Mouse (Mus musculus): ENCODE measurements around the gene Ccrl2. TPM values are rescaled to one million over a fixed set of nuclear protein-coding genes. Genes with fewer than 3 reads are reported as not detected.

Ccrl2 gene
- 3.0 to 6.5 TPM (median 5.7 TPM) in 4 replicates for total RNA-seq (2023)

GRCm38 (mm10) chr9:111056798-111057543 lies at the start of gene Ccrl2:
Ccrl2 (minus strand) TSS chr9:111057519.

DNA sequence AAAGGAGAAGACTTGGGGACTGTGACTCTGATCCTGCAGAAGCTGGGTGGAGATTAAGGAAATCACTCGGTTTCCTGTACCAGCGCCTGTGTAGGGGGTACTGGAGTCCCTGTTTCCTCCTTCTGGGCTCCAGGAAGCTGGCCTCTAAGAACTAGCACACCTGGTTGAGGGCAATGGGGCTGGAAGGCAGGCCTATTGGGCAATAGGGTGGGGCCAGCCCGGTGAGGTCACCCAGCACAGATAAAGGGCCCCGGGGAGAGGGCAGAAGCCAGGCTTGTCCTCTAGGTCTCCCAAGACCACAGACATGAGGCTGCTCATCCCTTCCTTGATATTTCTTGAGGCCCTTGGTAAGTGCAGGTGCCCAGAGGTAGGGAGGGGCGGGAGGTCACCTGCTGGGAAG lies 38.3 kb downstream of the Ccrl2 start, which contains the start of gene Ltf:
TSS of gene Ltf (plus strand) at position 250 of the 400 bp plus-strand sequence.

Other genes with a start within 250 kb of the Ccrl2 start
- not detected in 4 replicates for gene Prss44, start 243.5 kb downstream of the Ccrl2 start, total RNA-seq (2023)
- not detected in 4 replicates for gene Prss43, start 230.8 kb downstream of the Ccrl2 start, total RNA-seq (2023)
- gene Prss45, start 222.9 kb downstream of the Ccrl2 start, total RNA-seq (2023): not detected in 4 replicates
- gene Prss46, start 213.0 kb downstream of the Ccrl2 start, total RNA-seq (2023): not detected in 4 replicates
- not detected in 4 replicates for gene Prss50, start 199.6 kb downstream of the Ccrl2 start, total RNA-seq (2023)
- 0.55 to 1.3 TPM (median 0.74 TPM) in 4 replicates for gene Als2cl, start 177.6 kb downstream of the Ccrl2 start, total RNA-seq (2023)
- not detected in 4 replicates for gene Tmie, start 177.4 kb downstream of the Ccrl2 start, total RNA-seq (2023)
- gene Fam240a, start 140.7 kb downstream of the Ccrl2 start, total RNA-seq (2023): not detected in 4 replicates
- not detected in 4 replicates for gene Tdgf1, start 111.4 kb downstream of the Ccrl2 start, total RNA-seq (2023)
- gene Lrrc2, start 106.0 kb downstream of the Ccrl2 start, total RNA-seq (2023): 0.15 TPM in 1 of 4 replicates, not detected in the others
- gene Rtp3, start 66.9 kb downstream of the Ccrl2 start, total RNA-seq (2023): not detected in 4 replicates
- 1.2 to 3.2 TPM (median 2.9 TPM) in 4 replicates for gene Ltf, start 38.2 kb downstream of the Ccrl2 start, total RNA-seq (2023)
- gene Lrrfip2, start 60.1 kb upstream of the Ccrl2 start, total RNA-seq (2023): 30.4 to 39.2 TPM (median 35.3 TPM) in 4 replicates
- 48.2 to 58.9 TPM (median 53.2 TPM) in 4 replicates for gene Mlh1, start 214.3 kb upstream of the Ccrl2 start, total RNA-seq (2023)
- gene Epm2aip1, start 214.4 kb upstream of the Ccrl2 start, total RNA-seq (2023): 26.4 to 29.3 TPM (median 27.8 TPM) in 4 replicates